Mouse (Mus musculus) hindbrain, embryonic 15.5 days (tissue): ENCODE measurements around the gene Gucd1. TPM values are rescaled to one million over a fixed set of nuclear protein-coding genes. Genes with fewer than 3 reads are reported as not detected.
"Not testable (repeated sequence)": the region's sequence is repeated elsewhere in the genome, so short reads cannot be mapped to it uniquely, and the experiment has no call there.

Experiments used
- ATAC-seq: fragments of 200-750 bp; cut with Nextera tagmentation; 2 replicates; pipeline ENCODE4 v1.8.0; 2017; ENCODE audit warnings: low read depth, moderate number of reproducible peaks, moderate TSS enrichment; ENCODE audit not compliant: low FRiP score
- H3K27ac ChIP-seq: fragments of 300-500 bp; sonication (generic); replicated peaks from 2 replicates; pipeline ENCODE4 v1.5.1; 2015; ENCODE audit warnings: mild to moderate bottlenecking, inconsistent platforms
- H3K27me3 ChIP-seq: fragments of 300-500 bp; sonication (generic); 2 replicates; pipeline ENCODE4 v1.6.1; 2015; ENCODE audit warnings: control low read depth, inconsistent platforms
- H3K36me3 ChIP-seq: fragments of 300-500 bp; sonication (generic); 2 replicates; pipeline ENCODE4 v1.6.1; 2015; ENCODE audit warnings: control low read depth, inconsistent platforms
- H3K4me1 ChIP-seq: fragments of 300-500 bp; sonication (generic); replicated peaks from 2 replicates; pipeline ENCODE4 v1.6.1; 2015; ENCODE audit warnings: control low read depth, inconsistent platforms
- H3K4me2 ChIP-seq: fragments of 300-500 bp; sonication (generic); 2 replicates; pipeline ENCODE4 v1.6.1; 2015; ENCODE audit warnings: moderate library complexity, mild to moderate bottlenecking, inconsistent platforms
- H3K4me3 ChIP-seq: fragments of 300-500 bp; sonication (generic); 2 replicates; pipeline ENCODE4 v1.5.1; 2015; ENCODE audit warnings: mild to moderate bottlenecking, inconsistent platforms
- H3K9ac ChIP-seq: fragments of 300-500 bp; sonication (generic); 2 replicates; pipeline ENCODE4 v1.6.1; 2015; ENCODE audit warnings: inconsistent platforms
- H3K9me3 ChIP-seq: fragments of 300-500 bp; sonication (generic); 2 replicates; pipeline ENCODE4 v1.6.1; 2016; ENCODE audit warnings: control low read depth, inconsistent platforms
- WGBS: fragments of 180-500 bp; shearing (Covaris S2); methylation state at CpG from one replicate; pipeline ENCODE4 v1.1.7; 2015; 5-methylcytosine and 5-hydroxymethylcytosine counted together
- polyA plus RNA-seq: library from polyadenylated mRNA; unstranded; fragments of >200 nt; fragmentation: Nextera tagmentation; extraction: Ambion mirVana; gene quantifications from 2 replicates; pipeline ENCODE4 v1.2.1, GENCODE M21; 2015

Gucd1 gene
- polyA plus RNA-seq, 1 experiment from 2014 or later: 20.3 TPM

- no peak overlapping the region for H3K9ac ChIP-seq
- no peak overlapping the region for H3K4me2 ChIP-seq
- H3K9me3 ChIP-seq: no peaks in the 10 kb centered on the region
- no peak for ATAC-seq
- H3K27ac ChIP-seq: no peak overlapping the region
- H3K36me3 ChIP-seq: no peaks in the 10 kb centered on the region
- WGBS: 79% methylated on average over 10 of the region's 10 CpGs
- no peaks in the 10 kb centered on the region for H3K27me3 ChIP-seq
- no peak overlapping the region for H3K4me3 ChIP-seq
- H3K4me1 ChIP-seq: no peaks in the 10 kb centered on the region
Measured at GRCm38 (mm10) chr10:75378688-75379087, 139.1 kb downstream of the Gucd1 start.

GRCm38 (mm10) chr10:75373655-75374351 lies 144.0 kb downstream of the Gucd1 start:
- not testable (repeated sequence) for H3K4me1 ChIP-seq, H3K36me3 ChIP-seq, H3K9me3 ChIP-seq, H3K9ac ChIP-seq, H3K4me3 ChIP-seq, H3K4me2 ChIP-seq, H3K27me3 ChIP-seq, H3K27ac ChIP-seq
- 67% methylated on average over 13 of the region's 19 CpGs for WGBS
- peak; percentile 54; the same call in 1 of the 2 replicates for ATAC-seq

GRCm38 (mm10) chr10:75365231-75365633 lies 152.5 kb downstream of the Gucd1 start:
- Histone ChIP-seq H3K27ac (no peak overlapping the region; the same call in 1 of the 2 replicates), H3K9me3 (no peaks in the 10 kb centered on the region), H3K9ac (no peak overlapping the region), H3K4me2 (peak overlapping the region; percentile 28; the same call in 1 of the 2 replicates), H3K4me3 (no peak overlapping the region), H3K36me3 (no peaks in the 10 kb centered on the region), H3K27me3 (no peaks in the 10 kb centered on the region), H3K4me1 (peaks cover 7% of the 10 kb centered on the region; the same call in 1 of the 2 replicates)
- 45% methylated on average over 6 of the region's 6 CpGs for WGBS
- no peak for ATAC-seq

- 73% methylated on average over 9 of the region's 9 CpGs for WGBS
- Histone ChIP-seq H3K9ac (no peak overlapping the region), H3K4me1 (peaks cover 7% of the 10 kb centered on the region; the same call in 1 of the 2 replicates), H3K27me3 (no peaks in the 10 kb centered on the region), H3K27ac (peak overlapping the region; percentile 65), H3K4me2 (peak overlapping the region; percentile 15; the same call in 1 of the 2 replicates), H3K9me3 (no peaks in the 10 kb centered on the region), H3K4me3 (no peak overlapping the region), H3K36me3 (no peaks in the 10 kb centered on the region)
- no peak for ATAC-seq
Measured at GRCm38 (mm10) chr10:75364796-75365195, 153.0 kb downstream of the Gucd1 start.

GRCm38 (mm10) chr10:75364214-75364690 lies 153.5 kb downstream of the Gucd1 start:
- H3K4me2 ChIP-seq, H3K4me1 ChIP-seq, H3K36me3 ChIP-seq, H3K27me3 ChIP-seq, H3K4me3 ChIP-seq, H3K9me3 ChIP-seq, H3K9ac ChIP-seq: not testable (repeated sequence)
- peak; percentile 91 for ATAC-seq
- 14% methylated on average over 1 of the region's 1 CpGs for WGBS
- peak overlapping the region; percentile 65 for H3K27ac ChIP-seq

- WGBS: 86% methylated on average over 4 of the region's 4 CpGs
- Histone ChIP-seq H3K9me3 (no peaks in the 10 kb centered on the region), H3K27ac (no peak overlapping the region), H3K4me1 (no peaks in the 10 kb centered on the region), H3K4me3 (no peak overlapping the region), H3K27me3 (no peaks in the 10 kb centered on the region), H3K4me2 (no peak overlapping the region), H3K9ac (no peak overlapping the region), H3K36me3 (no peaks in the 10 kb centered on the region)
- ATAC-seq: no peak
Measured at GRCm38 (mm10) chr10:75355341-75355740, 162.4 kb downstream of the Gucd1 start.

- H3K9ac ChIP-seq, H3K4me2 ChIP-seq, ATAC-seq, H3K4me3 ChIP-seq, H3K36me3 ChIP-seq, H3K27me3 ChIP-seq, H3K4me1 ChIP-seq, H3K9me3 ChIP-seq, H3K27ac ChIP-seq: not testable (repeated sequence)
- WGBS: 73% methylated on average over 9 of the region's 9 CpGs
Measured at GRCm38 (mm10) chr10:75353838-75354241, 163.9 kb downstream of the Gucd1 start.

GRCm38 (mm10) chr10:75352541-75352940 lies 165.2 kb downstream of the Gucd1 start:
- Histone ChIP-seq H3K36me3 (no peaks in the 10 kb centered on the region), H3K4me2 (no peak overlapping the region), H3K9me3 (no peaks in the 10 kb centered on the region), H3K27me3 (no peaks in the 10 kb centered on the region), H3K4me1 (no peaks in the 10 kb centered on the region), H3K4me3 (no peak overlapping the region), H3K9ac (no peak overlapping the region), H3K27ac (no peak overlapping the region)
- 95% methylated on average over 12 of the region's 12 CpGs for WGBS
- no peak for ATAC-seq

- Histone ChIP-seq H3K27ac (no peak overlapping the region), H3K4me3 (no peak overlapping the region), H3K9ac (no peak overlapping the region), H3K9me3 (no peaks in the 10 kb centered on the region), H3K4me2 (no peak overlapping the region), H3K4me1 (no peaks in the 10 kb centered on the region), H3K27me3 (no peaks in the 10 kb centered on the region), H3K36me3 (no peaks in the 10 kb centered on the region)
- 82% methylated on average over 5 of the region's 5 CpGs for WGBS
- no peak for ATAC-seq
Measured at GRCm38 (mm10) chr10:75350564-75350963, 167.2 kb downstream of the Gucd1 start.

GRCm38 (mm10) chr10:75345265-75345664 lies 172.5 kb downstream of the Gucd1 start:
- Histone ChIP-seq H3K4me3 (no peak overlapping the region), H3K27me3 (no peaks in the 10 kb centered on the region), H3K9me3 (no peaks in the 10 kb centered on the region), H3K36me3 (no peaks in the 10 kb centered on the region), H3K27ac (no peak overlapping the region), H3K4me1 (no peaks in the 10 kb centered on the region), H3K9ac (no peak overlapping the region), H3K4me2 (no peak overlapping the region)
- ATAC-seq: no peak
- WGBS: 51% methylated on average over 2 of the region's 2 CpGs

- H3K9me3 ChIP-seq, ATAC-seq, H3K27ac ChIP-seq, H3K27me3 ChIP-seq, H3K9ac ChIP-seq, H3K36me3 ChIP-seq, H3K4me2 ChIP-seq, H3K4me3 ChIP-seq, H3K4me1 ChIP-seq: not testable (repeated sequence)
- 64% methylated on average over 1 of the region's 1 CpGs for WGBS
Measured at GRCm38 (mm10) chr10:75344563-75344962, 173.2 kb downstream of the Gucd1 start.

- 47% methylated on average over 8 of the region's 8 CpGs for WGBS
- no peaks in the 10 kb centered on the region for H3K4me1 ChIP-seq
- no peak overlapping the region for H3K9ac ChIP-seq
- ATAC-seq: no peak
- H3K27ac ChIP-seq: no peak overlapping the region
- H3K9me3 ChIP-seq: no peaks in the 10 kb centered on the region
- no peak overlapping the region for H3K4me3 ChIP-seq
- no peaks in the 10 kb centered on the region for H3K27me3 ChIP-seq
- H3K36me3 ChIP-seq: no peaks in the 10 kb centered on the region
- H3K4me2 ChIP-seq: no peak overlapping the region
Measured at GRCm38 (mm10) chr10:75341936-75342335, 175.8 kb downstream of the Gucd1 start.

GRCm38 (mm10) chr10:75339377-75339776 lies 178.4 kb downstream of the Gucd1 start:
- H3K4me2 ChIP-seq: no peak overlapping the region
- H3K4me3 ChIP-seq: no peak overlapping the region
- H3K27ac ChIP-seq: no peak overlapping the region
- H3K9ac ChIP-seq: no peak overlapping the region
- no peaks in the 10 kb centered on the region for H3K36me3 ChIP-seq
- no peaks in the 10 kb centered on the region for H3K27me3 ChIP-seq
- no peaks in the 10 kb centered on the region for H3K9me3 ChIP-seq
- no peak for ATAC-seq
- no peaks in the 10 kb centered on the region for H3K4me1 ChIP-seq
- 90% methylated on average over 7 of the region's 7 CpGs for WGBS
